Mouse (Mus musculus) spleen, adult 12 weeks (tissue): Measurements from ENCODE around the gene Hspa4l.
"Not testable (repeated sequence)": the region's sequence is repeated elsewhere in the genome, so short reads cannot be mapped to it uniquely, and the experiment has no call there.

ENCODE experiments used
- DNase-seq: peaks from one replicate; pipeline ENCODE4 v3.0.0; 2022; ENCODE audit warnings: low spot score

Gene Hspa4l

GRCm38 (mm10) chr3:40813275-40813674 is 69.0 kb downstream of the Hspa4l start:
- DNase-seq: no peak

DNA sequence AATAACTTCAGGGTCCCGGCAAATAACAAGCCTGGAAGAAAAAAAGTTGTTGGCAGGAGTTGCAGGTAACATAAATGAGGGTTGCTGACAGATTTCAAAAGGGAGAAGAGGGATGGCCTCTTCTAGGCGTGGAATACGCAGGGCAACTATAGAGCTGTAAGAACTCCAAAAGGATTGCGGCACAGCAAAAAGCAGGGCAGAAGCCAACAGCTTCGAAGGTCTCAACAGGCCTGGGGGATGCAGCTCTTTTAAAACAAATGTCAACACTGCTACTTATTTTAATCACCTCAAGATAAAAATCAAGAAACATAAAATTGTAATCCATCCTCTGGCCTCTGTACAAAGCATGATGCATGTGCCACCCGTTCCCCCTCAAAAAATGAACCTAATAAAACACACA is 101.2 kb downstream of the Hspa4l start:
- not testable (repeated sequence) for DNase-seq
